Mouse (Mus musculus): ENCODE measurements around the gene Gm10718.
"Not testable (repeated sequence)": the region's sequence is repeated elsewhere in the genome, so short reads cannot be mapped to it uniquely, and the experiment has no call there.

The Gm10718 gene

GRCm38 (mm10) chr9:3026136-3026535 lies 2.8 kb downstream of the Gm10718 start:
- not testable (repeated sequence) for DNase-seq

- DNase-seq, result not testable (repeated sequence)
Observed at GRCm38 (mm10) chr9:3026741-3027140, 3.4 kb downstream of the Gm10718 start.

GRCm38 (mm10) chr9:3027200-3027599 lies 3.9 kb downstream of the Gm10718 start:
- not testable (repeated sequence) for DNase-seq

GRCm38 (mm10) chr9:3029276-3030000 lies 6.1 kb downstream of the Gm10718 start:
- DNase-seq, result peak; percentile 17

- DNase-seq, result not testable (repeated sequence)
Observed at GRCm38 (mm10) chr9:3030677-3031318, 7.5 kb downstream of the Gm10718 start.

GRCm38 (mm10) chr9:3034299-3034698 lies 11.0 kb downstream of the Gm10718 start, which contains the start of gene Gm17535:
TSS of gene Gm17535 (plus strand) at chr9:3034599.
- not testable (repeated sequence) for DNase-seq

GRCm38 (mm10) chr9:3036577-3036976 lies 13.2 kb downstream of the Gm10718 start, which contains the start of gene Gm10715:
TSS of gene Gm10715 (plus strand) at chr9:3036877.
- DNase-seq, result not testable (repeated sequence)

- not testable (repeated sequence) for DNase-seq
Observed at GRCm38 (mm10) chr9:3038161-3038560, 14.8 kb downstream of the Gm10718 start.

Data from cerebellum, adult 9-11 months (tissue).